ENCODE assay signal across 8 mouse cellular contexts in genomic region chr10:112928452-112929221, GRCm38 (mm10). TPM values are rescaled to one million over a fixed set of nuclear protein-coding genes. Genes with fewer than 3 reads are reported as not detected.
DNase-seq lines count a peak whose midpoint lies in the region; ATAC-seq lines count a peak whose summit lies in the region.

Gene Atxn7l3b (minus strand): TSS chr10:112929001.

- peak; percentile 92 for DNase-seq in adipocyte (ENCODE audit: low spot score)
- DNase-seq in embryo, embryonic 10 days (ENCODE audit: low spot score), result peak; percentile 91
- peak; percentile 98 for DNase-seq in gastrocnemius, postnatal 10 days
- peak; percentile 93 for DNase-seq in induced T-regulatory cell, adult 2 months (ENCODE audit: low read depth)
- peak; percentile 75 to 95 for DNase-seq in left cerebral cortex, adult 9 months (ENCODE audit: low spot score in 2 of 2)
- peak; percentile 94 for DNase-seq in right cerebral cortex, postnatal 14 days
- DNase-seq in urinary bladder, postnatal 36 days (ENCODE audit: low spot score in 2 of 2), result peak; percentile 95 to 97

- peak; percentile 86 for ATAC-seq in megakaryocyte progenitor cell, adult 5-6 weeks (replicated peaks; ENCODE audit: poor library complexity)

RNA-seq across cellular contexts. Expression of gene Atxn7l3b, which starts in this region (rescaled TPM):
- total RNA-seq in gastrocnemius, postnatal 10 days (2021), result 10 to 100 TPM; 46.5 to 49.1 TPM
- total RNA-seq in megakaryocyte progenitor cell, adult 5-6 weeks (2015), result 43.7 and 47.6 TPM in 2 replicates
- 49.7 and 65.3 TPM in 2 replicates for total RNA-seq in megakaryocyte progenitor cell, adult 5-6 weeks (2017)

Comparison
In these comparisons a context has a peak if more than half of its experiments do, and no peak if none do; other contexts are left out.
1. Peak in every context shown above with its lines: DNase-seq and ATAC-seq.